Mouse (Mus musculus) stomach, postnatal 0 days (tissue): ENCODE data around the gene Slc10a3.

Experiments used
- CTCF ChIP-seq: IDR thresholded peaks from 2 replicates; pipeline ENCODE4 v1.5.1; 2016; ENCODE audit warnings: antibody characterized with exemption, low read depth, mild to moderate bottlenecking, moderate library complexity
- EP300 ChIP-seq: optimal IDR thresholded peaks from 2 replicates; pipeline ENCODE3; 2016; ENCODE audit warnings: antibody characterized with exemption

DNA sequence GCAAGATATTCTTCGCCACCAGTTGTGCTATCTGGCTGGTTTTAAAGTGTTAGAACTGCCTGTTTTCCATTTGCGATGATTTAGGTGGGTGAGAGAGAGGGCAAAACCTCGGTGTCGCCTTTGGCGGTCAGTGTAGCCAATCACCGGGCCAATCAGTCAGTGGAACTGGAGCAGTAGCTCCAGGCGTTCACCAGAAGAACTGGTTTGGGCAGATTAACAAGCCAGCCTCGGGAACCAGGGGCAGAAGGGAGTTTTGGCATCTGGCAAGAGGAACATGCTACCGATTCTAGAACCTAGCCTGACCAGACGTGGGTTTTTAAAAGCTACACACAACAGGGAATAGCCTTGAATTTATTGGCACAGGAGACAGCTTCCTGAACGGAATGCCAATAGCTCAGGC, 14.0 kb downstream of the Slc10a3 start:
- TF ChIP-seq EP300 (no peak), CTCF (no peak)
